Mouse (Mus musculus): ENCODE results near the gene Tex13b. TPM values are rescaled to one million over a fixed set of nuclear protein-coding genes. Genes with fewer than 3 reads are reported as not detected.
"Not testable (repeated sequence)": the region's sequence is repeated elsewhere in the genome, so short reads cannot be mapped to it uniquely, and the experiment has no call there.

Gene Tex13b
- polyA plus RNA-seq (2012; ENCODE audit: insufficient read depth, insufficient read length, missing spikeins) = not detected in 2 replicates

DNA sequence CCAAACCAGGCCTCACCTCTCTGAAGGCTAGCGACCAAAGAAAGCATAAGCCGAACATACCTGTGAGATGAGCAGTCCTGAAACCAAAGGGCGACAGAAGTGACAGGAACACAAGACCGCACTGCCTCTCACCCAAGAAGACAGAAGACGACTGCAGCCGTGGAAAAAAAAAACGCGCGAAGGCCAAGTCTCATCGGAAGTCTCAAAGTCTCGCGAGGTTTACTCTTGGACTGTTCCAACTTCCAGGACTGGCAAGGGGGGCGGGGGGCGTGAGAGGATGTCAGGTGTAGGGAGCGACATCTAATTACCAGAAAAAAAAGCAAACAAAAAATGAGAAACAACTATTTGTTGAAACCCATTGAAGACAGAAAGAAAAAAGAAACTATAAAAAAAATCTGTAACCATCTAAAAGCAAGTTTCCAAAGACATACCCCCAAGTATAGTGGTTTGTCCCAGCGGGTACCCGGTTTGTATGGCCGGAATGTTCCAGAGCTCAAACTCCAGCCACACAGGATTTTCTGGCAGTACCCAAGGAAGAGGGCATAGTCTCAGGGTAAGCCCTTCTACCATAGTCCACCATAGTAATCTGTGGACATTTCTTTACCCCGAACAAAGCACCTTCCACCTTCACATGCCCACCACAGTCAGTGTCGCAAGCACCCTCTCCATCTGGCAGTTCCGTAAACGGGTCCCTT lies at the start of gene Tex13b:
Gene Tex13b (minus strand): TSS at position 122 of the 695 bp plus-strand sequence.
- Histone ChIP-seq H3K27ac (replicated peaks; ENCODE audit: low read depth, low read length) (no peak within 1 kb of the TSS), H3K4me1 (ENCODE audit: control insufficient read depth, insufficient read depth, insufficient read length, low read length) (no peaks in the 10 kb centered on the region)

DNA sequence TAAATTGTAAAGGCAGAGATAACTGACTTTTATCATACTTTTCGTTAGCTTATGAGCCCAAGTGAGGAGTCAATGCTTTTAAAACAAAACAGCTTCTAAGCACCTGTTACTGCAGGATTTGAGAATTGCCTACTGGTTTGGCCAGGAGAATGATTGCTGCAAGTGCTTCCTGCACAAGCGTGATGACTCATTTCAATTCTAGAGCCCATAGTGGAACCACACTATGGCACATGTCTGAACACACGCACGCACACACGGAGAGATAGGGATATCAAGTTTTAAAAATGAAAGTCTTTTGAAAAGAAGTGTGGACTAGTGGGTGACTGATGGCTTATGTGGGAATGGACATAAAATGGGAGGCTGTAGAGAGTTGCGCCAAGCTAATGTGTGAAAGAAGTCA lies 49.5 kb upstream of the Tex13b start:
- Histone ChIP-seq H3K27ac (replicated peaks; ENCODE audit: low read depth, low read length) (no peak overlapping the region), H3K4me1 (ENCODE audit: control insufficient read depth, insufficient read depth, insufficient read length, low read length) (no peaks in the 10 kb centered on the region), H3K4me3 (ENCODE audit: insufficient read depth, low read depth, low read length) (no peak overlapping the region)

More for the DNA sequence above, at the start of gene Tex13b:
- H3K4me3 ChIP-seq (ENCODE audit: insufficient read depth, low read depth, low read length) = no peak within 1 kb of the TSS

- Histone ChIP-seq H3K27ac (replicated peaks; ENCODE audit: low read depth, low read length) (no peak overlapping the region), H3K4me1 (ENCODE audit: control insufficient read depth, insufficient read depth, insufficient read length, low read length) (no peaks in the 10 kb centered on the region), H3K4me3 (ENCODE audit: insufficient read depth, low read depth, low read length) (no peak overlapping the region)
These were observed 44.2 kb upstream of the Tex13b start for GRCm38 (mm10) chrX:140857445-140857844.

GRCm38 (mm10) chrX:140857040-140857439 lies 43.8 kb upstream of the Tex13b start:
- not testable (repeated sequence) for H3K27ac ChIP-seq (replicated peaks; ENCODE audit: low read depth, low read length); H3K4me3 ChIP-seq (ENCODE audit: insufficient read depth, low read depth, low read length); H3K4me1 ChIP-seq (ENCODE audit: control insufficient read depth, insufficient read depth, insufficient read length, low read length)

GRCm38 (mm10) chrX:140854561-140854960 lies 41.3 kb upstream of the Tex13b start:
- no peaks in the 10 kb centered on the region for H3K4me1 ChIP-seq (ENCODE audit: control insufficient read depth, insufficient read depth, insufficient read length, low read length)
- H3K27ac ChIP-seq (replicated peaks; ENCODE audit: low read depth, low read length) = no peak overlapping the region
- H3K4me3 ChIP-seq (ENCODE audit: insufficient read depth, low read depth, low read length) = no peak overlapping the region

DNA sequence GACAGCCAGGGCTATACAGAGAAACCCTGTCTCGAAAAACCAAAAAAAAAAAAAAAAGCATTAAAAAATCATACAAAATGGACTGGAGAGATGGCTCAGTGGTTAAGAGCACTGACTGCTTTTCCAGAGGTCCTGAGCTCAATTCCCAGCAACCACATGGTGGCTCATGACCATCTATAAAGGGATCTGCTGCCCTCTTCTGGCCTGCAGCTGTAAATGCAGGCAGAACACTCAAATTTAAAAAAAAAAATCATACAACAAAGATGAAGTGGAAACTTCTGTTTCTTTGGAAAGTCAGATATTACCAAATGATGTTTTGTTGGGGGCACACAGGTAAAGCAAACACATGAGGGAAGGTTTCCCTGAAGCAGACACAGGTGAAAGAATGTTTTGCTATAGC lies 32.2 kb upstream of the Tex13b start:
- H3K4me3 ChIP-seq (ENCODE audit: insufficient read depth, low read depth, low read length); H3K27ac ChIP-seq (replicated peaks; ENCODE audit: low read depth, low read length); H3K4me1 ChIP-seq (ENCODE audit: control insufficient read depth, insufficient read depth, insufficient read length, low read length): not testable (repeated sequence)

DNA sequence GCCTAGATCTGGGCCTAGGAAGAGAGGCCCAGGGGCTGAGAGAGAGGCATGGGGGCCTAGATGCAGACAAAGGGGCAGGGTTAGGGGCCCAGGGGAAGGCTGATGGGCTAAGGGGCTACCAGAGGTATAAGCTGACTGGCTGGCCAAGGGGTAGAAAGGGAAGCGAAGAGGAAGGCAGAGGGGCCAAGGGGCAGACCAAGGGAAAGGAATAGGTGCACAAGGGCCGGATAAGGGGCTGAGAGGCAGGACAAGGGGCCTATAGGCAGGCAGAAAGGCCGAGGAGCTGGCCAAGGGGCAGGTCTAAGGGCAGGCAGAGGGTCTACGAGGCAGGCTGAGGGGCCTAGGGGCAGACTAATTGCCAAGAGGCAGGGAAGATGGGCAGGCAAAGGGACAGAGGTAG lies 26.7 kb upstream of the Tex13b start:
- Histone ChIP-seq H3K4me3 (ENCODE audit: insufficient read depth, low read depth, low read length) (no peak overlapping the region), H3K4me1 (ENCODE audit: control insufficient read depth, insufficient read depth, insufficient read length, low read length) (no peaks in the 10 kb centered on the region), H3K27ac (replicated peaks; ENCODE audit: low read depth, low read length) (no peak overlapping the region)

GRCm38 (mm10) chrX:140838077-140838476 lies 24.8 kb upstream of the Tex13b start:
- H3K4me3 ChIP-seq (ENCODE audit: insufficient read depth, low read depth, low read length) = no peak overlapping the region

DNA sequence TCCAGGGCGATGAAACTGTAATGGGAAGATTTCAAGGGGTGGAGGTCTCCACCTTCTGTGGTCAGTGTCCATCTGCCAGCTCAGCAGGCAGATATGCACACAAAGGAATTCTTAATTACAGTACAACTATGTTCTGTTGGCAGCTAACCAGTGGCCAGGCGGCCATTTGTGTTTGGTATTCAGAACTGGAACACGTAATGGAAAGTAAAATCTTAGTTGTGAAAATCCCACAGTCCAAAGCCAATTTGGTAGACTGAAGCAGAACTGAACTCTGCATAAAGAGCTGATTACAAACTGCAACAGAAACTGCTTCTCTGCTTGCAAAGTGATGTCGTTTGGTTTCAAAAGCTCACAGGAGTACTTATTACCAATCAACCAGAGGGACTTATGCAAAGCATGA lies 18.5 kb upstream of the Tex13b start:
- H3K4me3 ChIP-seq (ENCODE audit: insufficient read depth, low read depth, low read length) = no peak overlapping the region
- no peaks in the 10 kb centered on the region for H3K4me1 ChIP-seq (ENCODE audit: control insufficient read depth, insufficient read depth, insufficient read length, low read length)
- no peak overlapping the region for H3K27ac ChIP-seq (replicated peaks; ENCODE audit: low read depth, low read length)

More at GRCm38 (mm10) chrX:140838077-140838476, 24.8 kb upstream of the Tex13b start:
- H3K27ac ChIP-seq (replicated peaks; ENCODE audit: low read depth, low read length) = no peak overlapping the region
- H3K4me1 ChIP-seq (ENCODE audit: control insufficient read depth, insufficient read depth, insufficient read length, low read length) = no peaks in the 10 kb centered on the region

- Histone ChIP-seq H3K4me1 (ENCODE audit: control insufficient read depth, insufficient read depth, insufficient read length, low read length) (no peaks in the 10 kb centered on the region), H3K4me3 (ENCODE audit: insufficient read depth, low read depth, low read length) (no peak overlapping the region), H3K27ac (replicated peaks; ENCODE audit: low read depth, low read length) (no peak overlapping the region)
These were observed 9.1 kb upstream of the Tex13b start for GRCm38 (mm10) chrX:140822295-140822694.

DNA sequence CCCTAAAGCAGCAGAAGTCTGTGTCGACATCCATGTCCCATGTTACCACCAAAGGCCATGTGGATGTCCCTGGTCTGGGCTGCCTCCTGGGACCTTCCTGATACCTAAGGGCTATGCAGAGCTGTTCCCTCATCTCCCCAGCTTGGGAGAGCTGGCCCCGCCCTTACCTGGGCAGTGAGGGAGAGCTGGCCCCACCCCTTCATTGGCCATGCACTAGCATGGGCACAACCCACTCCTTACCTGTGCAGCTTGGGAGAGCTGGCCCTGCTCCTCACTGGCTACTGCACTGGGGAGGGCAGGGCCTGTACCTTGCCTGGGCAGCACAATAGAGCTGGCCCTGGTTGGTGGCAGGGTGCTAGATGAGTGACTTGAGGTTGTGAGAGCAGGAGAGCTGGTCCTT lies 7.9 kb downstream of the Tex13b start:
- H3K27ac ChIP-seq (replicated peaks; ENCODE audit: low read depth, low read length) = no peak overlapping the region
- no peaks in the 10 kb centered on the region for H3K4me1 ChIP-seq (ENCODE audit: control insufficient read depth, insufficient read depth, insufficient read length, low read length)
- no peak overlapping the region for H3K4me3 ChIP-seq (ENCODE audit: insufficient read depth, low read depth, low read length)

GRCm38 (mm10) chrX:140769794-140770193 lies 43.4 kb downstream of the Tex13b start:
- Histone ChIP-seq H3K4me3 (ENCODE audit: insufficient read depth, low read depth, low read length) (no peak overlapping the region), H3K4me1 (ENCODE audit: control insufficient read depth, insufficient read depth, insufficient read length, low read length) (no peaks in the 10 kb centered on the region), H3K27ac (replicated peaks; ENCODE audit: low read depth, low read length) (no peak overlapping the region)

Other genes with a start within 250 kb of the Tex13b start
- 38.4 and 73.3 TPM in 2 replicates for gene Tsc22d3, start 212.8 kb downstream of the Tex13b start, polyA plus RNA-seq (2012; ENCODE audit: insufficient read depth, insufficient read length, missing spikeins)
- 7.4 and 8.5 TPM in 2 replicates for gene Mid2, start 148.8 kb downstream of the Tex13b start, polyA plus RNA-seq (2012; ENCODE audit: insufficient read depth, insufficient read length, missing spikeins)
- gene Vsig1, start 94.2 kb upstream of the Tex13b start, polyA plus RNA-seq (2012; ENCODE audit: insufficient read depth, insufficient read length, missing spikeins) = not detected in 2 replicates
- 23.5 and 25.7 TPM in 2 replicates for gene Psmd10, start 143.3 kb upstream of the Tex13b start, polyA plus RNA-seq (2012; ENCODE audit: insufficient read depth, insufficient read length, missing spikeins)
- gene Atg4a, start 143.5 kb upstream of the Tex13b start, polyA plus RNA-seq (2012; ENCODE audit: insufficient read depth, insufficient read length, missing spikeins) = 14.3 and 15.8 TPM in 2 replicates

Data from brown adipose tissue, adult 24 weeks (tissue).